Mouse (Mus musculus) ES-Bruce4 (cell line): Measurements from ENCODE around the gene Tubg1.

Experiments used
- CTCF ChIP-seq: IDR thresholded peaks from one replicate; pipeline ENCODE4 v1.8.1; 2011; ENCODE audit warnings: low read depth, low read length
- EP300 ChIP-seq: IDR thresholded peaks from 2 replicates; pipeline ENCODE4 v1.6.1; 2011; ENCODE audit warnings: low read depth, low read length; ENCODE audit not compliant: insufficient read depth
- POLR2A ChIP-seq: IDR thresholded peaks from one replicate; pipeline ENCODE4 v1.8.1; 2011; ENCODE audit warnings: low read length; ENCODE audit not compliant: insufficient read depth

DNA sequence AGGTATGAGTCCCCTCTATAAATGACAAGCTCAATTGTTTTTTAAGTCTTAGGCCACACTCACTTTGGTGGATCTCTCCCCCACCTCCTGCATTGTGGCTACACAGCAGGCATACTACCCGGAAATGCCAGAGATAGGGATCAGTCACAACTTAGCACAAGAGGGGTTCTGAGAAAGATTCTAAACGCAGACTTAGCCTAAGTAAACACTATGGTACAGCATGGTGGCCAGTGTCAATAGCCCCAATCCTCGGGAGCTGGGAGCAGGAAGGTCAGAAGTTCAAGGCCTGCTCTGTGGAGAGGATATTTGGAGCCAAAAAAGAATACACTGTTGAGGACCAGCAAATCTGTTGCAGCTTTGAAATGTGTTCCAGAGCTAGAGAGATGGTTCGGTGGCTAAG lies 1.6 kb upstream of the Tubg1 start:
- TF ChIP-seq EP300 (no peak), POLR2A (no peak), CTCF (no peak)
